Mouse (Mus musculus): ENCODE data around the gene Ap1b1. TPM values are rescaled to one million over a fixed set of nuclear protein-coding genes. Genes with fewer than 3 reads are reported as not detected.

Ap1b1 gene
- total and polyA plus RNA-seq, 3 experiments = 38.6 to 57.8 (median 44.2) TPM

GRCm38 (mm10) chr11:5061413-5062139, 75.0 kb downstream of the Ap1b1 start:
- Histone ChIP-seq H3K27me3 (replicated peaks) (peaks cover 24% of the 10 kb centered on the region), H3K4me3 (replicated peaks in 1 of 3; ENCODE audit: low read depth in 2 of 3, low read length in 2 of 3, poor library complexity in 1 of 3) (peak overlapping the region in 1 of 3 experiments; percentile 26), H3K27ac (ENCODE audit: insufficient read depth, low read depth) (peak overlapping the region; percentile 34), H3K4me2 (ENCODE audit: insufficient read depth, low read depth, poor library complexity, severe bottlenecking) (peak overlapping the region; percentile 63), H3K36me3 (replicated peaks in 1 of 2; ENCODE audit: control insufficient read depth in 1 of 2, insufficient read depth in 1 of 2, low read length in 1 of 2) (peaks cover 0 to 14% of the 10 kb centered on the region in 2 experiments), H3K9me3 (replicated peaks; ENCODE audit: low read length) (no peaks in the 10 kb centered on the region), H3K4me1 (ENCODE audit: control insufficient read depth in 1 of 2, insufficient read depth in 2 of 2) (peaks cover 37 to 74% of the 10 kb centered on the region in 2 experiments), H3K79me2 (replicated peaks; ENCODE audit: control insufficient read depth, extremely low read depth, insufficient read depth, poor library complexity, severe bottlenecking) (no peaks in the 10 kb centered on the region), H3K9ac (ENCODE audit: insufficient read depth, low read depth) (no peak overlapping the region)
- in situ Hi-C loops (cut with MboI; ENCODE audit: low pct_ligation_motif_present, low pct_unique_long_range_greater_than_20kb, low sequenced_read_pairs) = loop anchor here (5.0 kb wide), 1 partner anchor 36 kb away; the partner anchor contains the start of genes Ewsr1 and Rhbdd3
- no peak for TF ChIP-seq GABPA (IDR thresholded peaks at IDR 0.05; ENCODE audit: insufficient replicate concordance, low read depth, low read length)
- TF ChIP-seq MEF2A (IDR thresholded peaks at IDR 0.05; ENCODE audit: borderline replicate concordance, low read depth, low read length) = peak; percentile 55; the same call in 1 of the 2 replicates
- TF ChIP-seq ZMIZ1 (IDR thresholded peaks at IDR 0.05; ENCODE audit: low read depth, low read length) = peak; percentile 66; the same call in 1 of the 2 replicates
- no peak for TF ChIP-seq NELFE (IDR thresholded peaks at IDR 0.05; ENCODE audit: low read depth, low read length)
- no peak for TF ChIP-seq RAD21 (IDR thresholded peaks at IDR 0.05; ENCODE audit: low read depth, low read length)
- TF ChIP-seq SMC3 (IDR thresholded peaks at IDR 0.05; ENCODE audit: low read depth, low read length) = 0 out of 2 replicates have a peak, but pooled peaks have one; percentile 3
- TF ChIP-seq CTCF (conservative IDR thresholded peaks at IDR 0.05 in 1 of 2, IDR thresholded peaks at IDR 0.05 in 1 of 2; ENCODE audit: low read depth in 2 of 2, low read length in 2 of 2) = no peak
- TF ChIP-seq POLR2A (IDR thresholded peaks at IDR 0.05; ENCODE audit: low read depth, low read length) = no peak
- TF ChIP-seq EP300 (IDR thresholded peaks at IDR 0.05; ENCODE audit: low read length) = no peak; the same call in none of the 2 replicates
- no peak for TF ChIP-seq TBP (conservative IDR thresholded peaks at IDR 0.05; ENCODE audit: low read depth, low read length)
- TF ChIP-seq CHD1 (IDR thresholded peaks at IDR 0.05; ENCODE audit: low read depth, low read length) = peak; percentile 55; the same call in 1 of the 2 replicates
- no peak for TF ChIP-seq ZNF384 (IDR thresholded peaks at IDR 0.05; ENCODE audit: low read depth, low read length)
- no peak for TF ChIP-seq E2F4 (IDR thresholded peaks at IDR 0.05; ENCODE audit: insufficient replicate concordance, low read depth, low read length)
- TF ChIP-seq ELF1 (IDR thresholded peaks at IDR 0.05; ENCODE audit: low read depth, low read length) = peak; percentile 72
- 0 out of 2 replicates have a peak, but pooled peaks have one; percentile 11 for TF ChIP-seq MAFK (IDR thresholded peaks at IDR 0.05; ENCODE audit: insufficient replicate concordance, low read length)
- TF ChIP-seq ZKSCAN1 (IDR thresholded peaks at IDR 0.05; ENCODE audit: borderline replicate concordance, low read depth, low read length) = no peak
- peak; percentile 96 for TF ChIP-seq SIN3A (IDR thresholded peaks at IDR 0.05; ENCODE audit: low read length)
- TF ChIP-seq KAT2A (IDR thresholded peaks at IDR 0.05; ENCODE audit: insufficient replicate concordance, low read length) = 0 out of 2 replicates have a peak, but pooled peaks have one; percentile 51
- 0 out of 2 replicates have a peak, but pooled peaks have one; percentile 36 for TF ChIP-seq MAZ (IDR thresholded peaks at IDR 0.05; ENCODE audit: low read depth, low read length)
- no peak for TF ChIP-seq MYC (IDR thresholded peaks at IDR 0.05; ENCODE audit: low read depth, low read length)
- TF ChIP-seq PAX5 (IDR thresholded peaks at IDR 0.05; ENCODE audit: low read length) = no peak
- TF ChIP-seq NRF1 (IDR thresholded peaks at IDR 0.05; ENCODE audit: low read depth, low read length) = peak; percentile 49; the same call in 1 of the 2 replicates
- peak; percentile 68; the same call in 1 of the 2 replicates for TF ChIP-seq IRF4 (IDR thresholded peaks at IDR 0.05; ENCODE audit: low read depth, low read length)
- no peak for TF ChIP-seq POLR2AphosphoS2 (IDR thresholded peaks at IDR 0.05; ENCODE audit: low read depth, low read length)
- TF ChIP-seq TCF12 (IDR thresholded peaks at IDR 0.05; ENCODE audit: low read depth, low read length) = peak; percentile 68
- peak; percentile 41 for TF ChIP-seq JUND (conservative IDR thresholded peaks at IDR 0.05; ENCODE audit: low read depth, low read length)
- no peak for TF ChIP-seq ZC3H11A (IDR thresholded peaks at IDR 0.05; ENCODE audit: low read depth, low read length)
- TF ChIP-seq MXI1 (IDR thresholded peaks at IDR 0.05; ENCODE audit: low read depth, low read length) = peak; percentile 78
- TF ChIP-seq MAX (IDR thresholded peaks at IDR 0.05; ENCODE audit: low read length) = peak; percentile 81
- peak; percentile 96 for TF ChIP-seq BHLHE40 (IDR thresholded peaks at IDR 0.05; ENCODE audit: low read depth, low read length)
- TF ChIP-seq ETS1 (conservative IDR thresholded peaks at IDR 0.05; ENCODE audit: low read depth, low read length) = peak; percentile 82
- TF ChIP-seq HCFC1 (IDR thresholded peaks at IDR 0.05; ENCODE audit: low read depth, low read length) = no peak; the same call in none of the 2 replicates
- no peak for TF ChIP-seq USF1 (IDR thresholded peaks at IDR 0.05; ENCODE audit: low read depth, low read length)
- no peak for TF ChIP-seq USF2 (conservative IDR thresholded peaks at IDR 0.05; ENCODE audit: low read depth, low read length)
- 0 out of 2 replicates have a peak, but pooled peaks have one; percentile 22 for TF ChIP-seq RCOR1 (conservative IDR thresholded peaks at IDR 0.05; ENCODE audit: low read depth, low read length)
- peak; percentile 23; the same call in 1 of the 2 replicates for TF ChIP-seq JUN (IDR thresholded peaks at IDR 0.05; ENCODE audit: insufficient read depth, low read depth, low read length)
- TF ChIP-seq CHD2 (IDR thresholded peaks at IDR 0.05; ENCODE audit: low read length) = peak; percentile 85
- TF ChIP-seq UBTF (IDR thresholded peaks at IDR 0.05; ENCODE audit: low read depth, low read length) = peak; percentile 100
- DNase-seq (ENCODE audit: extremely low read depth) = peak; percentile 85
- dilution Hi-C loops (cut with MboI; ENCODE audit: extremely low pct_ligation_motif_present, extremely low pct_unique_long_range_greater_than_20kb, low sequenced_read_pairs) = no loop called here

All from CH12.LX (cell line).